Mouse (Mus musculus): ENCODE data around the gene Tmem35b.

The Tmem35b gene

GRCm38 (mm10) chr4:127168211-127168913 is 44.9 kb downstream of the Tmem35b start:
- in situ Hi-C loops (cut with MboI, MseI): no loop called here

GRCm38 (mm10) chr4:127168914-127169345 is 45.4 kb downstream of the Tmem35b start, which contains the start of gene Dlgap3:
Gene Dlgap3 (plus strand): TSS chr4:127169204.
- in situ Hi-C loops (cut with MboI, MseI): no loop called here

GRCm38 (mm10) chr4:127169346-127170221 is 46.1 kb downstream of the Tmem35b start:
- in situ Hi-C loops (cut with MboI, MseI): no loop called here

GRCm38 (mm10) chr4:127170866-127171265 is 47.4 kb downstream of the Tmem35b start:
- in situ Hi-C loops (cut with MboI, MseI): no loop called here

GRCm38 (mm10) chr4:127171341-127171905 is 47.9 kb downstream of the Tmem35b start:
- in situ Hi-C loops (cut with MboI, MseI): no loop called here

- in situ Hi-C loops (cut with MboI, MseI): no loop called here
Measured at GRCm38 (mm10) chr4:127172119-127172518, 48.6 kb downstream of the Tmem35b start.

- in situ Hi-C loops (cut with MboI, MseI): no loop called here
Measured at GRCm38 (mm10) chr4:127172614-127173013, 49.1 kb downstream of the Tmem35b start.

- in situ Hi-C loops (cut with MboI, MseI): no loop called here
Measured at GRCm38 (mm10) chr4:127173461-127173860, 50.0 kb downstream of the Tmem35b start.

- in situ Hi-C loops (cut with MboI, MseI): no loop called here
Measured at GRCm38 (mm10) chr4:127174075-127174899, 50.8 kb downstream of the Tmem35b start.

- in situ Hi-C loops (cut with MboI, MseI): no loop called here
Measured at GRCm38 (mm10) chr4:127174900-127175278, 51.4 kb downstream of the Tmem35b start.

GRCm38 (mm10) chr4:127177961-127178360 is 54.5 kb downstream of the Tmem35b start:
- in situ Hi-C loops (cut with MboI, MseI): no loop called here

GRCm38 (mm10) chr4:127178671-127179070 is 55.2 kb downstream of the Tmem35b start:
- in situ Hi-C loops (cut with MboI, MseI): no loop called here
